Mouse (Mus musculus) natural killer cell, adult 2 months (primary cell): ENCODE measurements around the gene Pcdh15.

Source experiments
- DNase-seq, 2 experiments: peaks; one replicate each; pipeline ENCODE4 v3.0.0; 2022; ENCODE audit warnings: low spot score in 2 of 2

Gene Pcdh15

DNA sequence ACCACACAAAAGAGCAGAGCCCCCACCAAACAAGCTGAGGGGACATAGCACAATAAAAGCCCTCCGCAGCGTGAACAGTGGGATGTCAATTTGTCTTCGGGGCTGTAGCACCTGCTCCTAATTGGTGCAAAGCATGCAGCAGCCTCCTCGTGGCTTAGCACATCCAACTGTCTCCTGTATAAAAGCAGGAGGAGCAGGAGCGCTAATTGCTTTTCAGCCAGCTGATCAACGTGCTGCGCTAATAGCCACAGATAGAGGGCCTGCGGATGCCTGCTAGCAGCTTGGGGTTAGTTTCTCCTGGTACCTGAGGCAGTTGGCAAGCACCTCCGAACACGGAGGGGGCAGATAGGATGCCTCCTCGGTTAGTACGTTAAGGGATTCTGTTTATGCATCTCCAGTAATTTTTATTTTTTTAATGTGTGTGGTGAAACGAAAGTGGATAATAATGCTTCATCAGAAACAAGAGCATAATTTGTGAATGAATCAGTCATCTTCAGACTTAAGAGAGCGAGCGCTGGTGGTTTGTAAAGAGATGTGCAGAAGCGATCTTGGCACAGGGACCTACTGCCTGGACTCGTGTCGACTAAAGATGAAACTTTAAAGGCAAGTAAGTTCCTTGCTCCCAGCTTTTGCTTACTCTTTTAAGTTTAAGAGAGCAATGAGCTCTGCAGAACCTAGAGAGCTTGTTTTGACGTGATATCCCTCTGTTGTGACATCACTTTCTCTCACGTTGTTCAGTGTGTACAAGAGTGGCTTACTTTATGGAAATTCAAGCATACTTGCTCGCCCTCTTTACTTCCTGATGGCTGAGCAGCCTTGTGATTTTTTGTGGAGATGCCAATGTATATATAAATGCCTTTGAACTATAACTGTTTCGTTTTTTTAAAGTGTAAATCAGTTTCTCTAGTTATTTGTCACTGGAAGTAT lies 722.8 kb downstream of the Pcdh15 start:
- DNase-seq = no peak

DNA sequence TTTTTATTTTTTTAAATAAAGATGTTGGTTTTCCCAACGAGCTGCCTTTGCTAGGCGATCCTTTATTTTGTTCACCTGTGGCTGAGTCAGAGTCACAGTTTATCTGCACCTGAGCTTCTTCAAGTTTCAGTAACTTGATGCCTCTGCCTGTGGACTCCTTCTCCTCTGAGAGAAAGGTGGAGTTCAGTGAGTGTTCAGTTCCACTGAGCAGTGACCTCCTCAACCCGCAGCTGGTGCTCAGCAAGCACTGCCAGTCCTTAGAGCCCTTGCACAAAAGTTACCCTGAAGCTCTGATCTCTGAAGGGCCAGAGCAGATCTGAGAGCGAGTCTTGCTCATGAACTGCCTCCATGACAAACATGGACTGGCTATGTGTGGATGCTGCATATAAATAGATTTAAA lies 724.1 kb downstream of the Pcdh15 start:
- no peak for DNase-seq

- no peak for DNase-seq
Observed at GRCm38 (mm10) chr10:73826354-73826753, 727.2 kb downstream of the Pcdh15 start.

GRCm38 (mm10) chr10:73828781-73829180 lies 729.6 kb downstream of the Pcdh15 start:
- DNase-seq = no peak

GRCm38 (mm10) chr10:73844998-73845397 lies 745.9 kb downstream of the Pcdh15 start:
- DNase-seq = no peak

GRCm38 (mm10) chr10:73862181-73862580 lies 763.0 kb downstream of the Pcdh15 start:
- no peak for DNase-seq

GRCm38 (mm10) chr10:73878055-73878728 lies 779.0 kb downstream of the Pcdh15 start:
- DNase-seq = no peak

DNA sequence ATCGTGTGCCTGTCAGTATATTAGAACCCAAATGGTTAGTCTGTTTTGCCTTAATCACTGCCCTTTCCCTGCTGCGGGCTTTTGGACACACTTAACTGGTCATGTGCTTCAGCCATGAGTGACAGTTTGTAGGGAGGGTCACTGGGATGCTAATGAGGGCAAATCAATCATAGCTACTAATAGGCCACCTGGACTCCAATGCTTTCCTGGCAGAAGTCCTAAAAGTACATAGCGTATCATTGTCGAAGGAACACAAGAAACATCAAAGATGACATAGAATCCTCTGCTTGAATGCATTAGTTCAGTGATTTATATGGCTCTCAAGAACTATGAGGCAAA lies 779.6 kb downstream of the Pcdh15 start:
- DNase-seq = no peak

DNA sequence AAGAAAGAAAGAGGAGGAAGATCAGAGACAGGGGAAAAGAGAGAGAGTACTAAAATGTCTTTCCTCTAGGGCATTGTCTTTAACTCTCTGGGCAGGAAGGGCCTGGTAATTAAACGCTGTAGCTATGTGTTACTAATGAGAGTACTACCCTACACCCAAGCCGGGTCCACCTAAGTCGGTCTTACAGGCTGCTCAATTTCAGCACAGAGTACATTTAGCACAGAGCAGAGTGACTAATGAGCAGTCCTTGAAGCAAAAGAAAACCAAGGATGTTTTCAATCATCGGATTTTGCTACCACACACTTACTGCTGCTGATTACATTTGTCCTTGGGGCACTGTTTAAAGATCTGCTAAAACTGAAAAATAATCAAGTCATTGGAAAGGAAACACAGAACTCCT lies 788.6 kb downstream of the Pcdh15 start:
- no peak for DNase-seq

DNA sequence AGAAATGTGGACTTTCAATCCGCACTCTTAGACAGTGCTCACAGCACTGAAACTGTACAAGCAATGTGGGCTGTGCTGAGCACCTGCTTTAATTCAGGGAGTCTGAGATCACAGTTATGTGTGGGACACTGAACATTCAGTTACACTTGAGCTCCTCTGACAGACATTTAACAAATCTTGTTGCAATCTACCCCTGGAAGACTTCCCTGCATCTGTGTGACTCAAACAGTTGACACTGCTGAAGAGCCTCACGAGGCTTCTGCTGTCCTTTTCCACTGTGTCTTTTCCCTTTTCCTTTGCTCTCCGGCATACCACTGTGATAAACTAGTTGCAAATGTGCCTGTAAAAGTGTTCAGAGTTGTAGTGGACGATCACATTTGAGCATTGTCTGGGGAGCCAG lies 793.1 kb downstream of the Pcdh15 start:
- DNase-seq = no peak

GRCm38 (mm10) chr10:73896086-73896607 lies 797.0 kb downstream of the Pcdh15 start:
- no peak for DNase-seq

- no peak for DNase-seq
Observed at GRCm38 (mm10) chr10:73899165-73899564, 800.0 kb downstream of the Pcdh15 start.

- no peak for DNase-seq
Observed at GRCm38 (mm10) chr10:73907626-73908025, 808.5 kb downstream of the Pcdh15 start.

GRCm38 (mm10) chr10:73908568-73908967 lies 809.4 kb downstream of the Pcdh15 start:
- DNase-seq = no peak

- DNase-seq = no peak
Observed at GRCm38 (mm10) chr10:73915170-73915569, 816.0 kb downstream of the Pcdh15 start.

DNA sequence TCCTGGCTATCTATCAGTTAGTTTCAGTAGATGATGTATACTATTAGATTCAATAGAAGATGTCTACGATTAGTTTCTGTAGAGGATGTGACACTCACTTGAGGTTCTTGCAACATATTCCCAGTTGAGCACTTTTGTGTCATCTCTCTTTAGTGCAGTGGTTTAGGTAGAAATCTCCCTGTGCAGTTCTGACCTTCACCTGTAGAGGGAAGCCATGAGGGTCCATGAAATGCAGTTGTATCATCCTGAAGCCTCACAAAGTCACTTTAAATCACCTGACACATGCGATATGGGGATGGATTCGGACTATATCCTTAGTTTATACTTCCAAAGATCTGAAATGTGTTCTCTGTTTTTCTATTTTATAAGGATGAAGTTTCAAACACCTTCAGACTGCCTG lies 822.4 kb downstream of the Pcdh15 start:
- DNase-seq = no peak

DNA sequence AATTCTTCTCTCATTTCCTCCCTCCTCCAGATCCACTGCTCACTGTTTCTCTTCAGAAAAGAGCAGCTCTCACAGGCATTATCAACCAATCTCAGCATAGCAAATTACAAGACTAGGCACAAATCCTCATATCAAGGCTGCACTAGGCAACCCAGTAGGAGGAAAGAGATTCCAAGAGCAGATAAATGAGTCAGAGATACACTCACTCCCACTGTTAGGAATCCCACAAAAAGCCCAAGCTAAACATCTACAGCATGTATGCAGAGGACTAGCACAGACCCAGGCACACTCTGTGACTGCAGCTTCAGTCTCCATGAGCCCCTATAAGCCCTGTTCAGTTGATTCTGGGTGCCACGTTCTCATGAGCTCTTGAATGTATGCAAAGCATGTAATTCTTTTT lies 829.5 kb downstream of the Pcdh15 start:
- no peak for DNase-seq

DNA sequence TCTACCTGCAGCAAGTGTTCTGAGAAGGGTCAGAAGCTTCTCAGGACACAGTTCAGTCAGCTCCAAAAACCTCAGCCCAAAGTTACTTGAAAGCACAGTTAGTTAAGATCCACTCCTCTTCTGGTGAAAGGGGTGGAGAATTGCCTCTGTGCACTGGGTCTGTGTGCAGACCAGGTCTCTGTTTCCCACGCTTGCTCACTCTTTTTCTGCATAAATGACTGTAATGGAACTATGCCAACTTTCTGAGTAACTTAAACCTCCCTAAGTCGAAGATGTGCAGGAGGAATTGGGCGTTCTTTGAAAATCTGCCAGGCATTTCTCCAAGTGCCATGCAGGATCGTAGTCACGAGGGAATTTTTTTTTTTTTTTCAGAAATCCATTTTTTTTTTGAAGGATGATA lies 830.6 kb downstream of the Pcdh15 start:
- no peak for DNase-seq

GRCm38 (mm10) chr10:73931185-73931584 lies 832.0 kb downstream of the Pcdh15 start:
- DNase-seq = no peak

- DNase-seq = no peak
Observed at GRCm38 (mm10) chr10:73931996-73932679, 833.0 kb downstream of the Pcdh15 start.

DNA sequence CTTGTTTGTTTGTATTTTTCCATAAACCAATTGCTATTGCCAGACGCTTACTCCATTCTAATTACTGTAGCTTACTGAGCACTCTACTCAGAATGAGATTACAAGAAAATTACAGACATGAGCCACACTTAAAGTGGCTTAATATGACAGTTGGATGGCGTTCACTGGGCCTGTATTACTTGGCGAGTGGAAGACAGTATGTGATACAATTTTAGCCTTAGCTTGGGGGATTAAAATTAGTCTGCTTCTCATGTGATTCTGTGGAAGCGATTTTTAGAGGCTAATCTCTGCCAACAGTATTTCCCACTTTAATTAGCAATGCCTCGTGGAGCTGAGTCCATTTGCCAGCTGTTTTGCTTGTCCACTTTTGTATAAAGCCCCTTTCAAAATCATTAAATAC lies 837.0 kb downstream of the Pcdh15 start:
- DNase-seq = no peak

DNA sequence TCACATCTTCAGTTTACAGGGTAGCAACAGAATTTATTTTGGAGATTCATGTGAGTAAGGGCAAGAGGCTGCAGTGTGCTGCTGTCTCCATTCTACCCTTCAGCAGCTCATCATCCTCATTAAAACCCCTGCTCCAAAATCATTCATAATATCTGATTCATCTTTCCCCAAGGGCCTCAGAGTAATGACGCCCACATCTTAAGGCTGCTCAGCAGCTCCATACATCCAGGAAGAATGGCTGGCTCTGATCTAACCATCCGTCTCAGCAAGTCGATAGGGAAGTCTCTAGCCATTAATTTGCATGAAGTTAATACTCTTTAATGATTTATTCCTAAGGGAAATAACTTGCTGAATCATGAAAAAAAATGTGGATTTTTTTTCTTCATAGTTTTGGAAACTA lies 839.8 kb downstream of the Pcdh15 start:
- DNase-seq = no peak
